Mouse (Mus musculus): ENCODE results near the gene Actr10. TPM values are rescaled to one million over a fixed set of nuclear protein-coding genes. Genes with fewer than 3 reads are reported as not detected.
A peak's percentile ranks its signal among the peaks of the same experiment; 100 is the strongest.

Gene Actr10
- polyA plus RNA-seq, 1 experiment from 2014 or later = 180 TPM

DNA sequence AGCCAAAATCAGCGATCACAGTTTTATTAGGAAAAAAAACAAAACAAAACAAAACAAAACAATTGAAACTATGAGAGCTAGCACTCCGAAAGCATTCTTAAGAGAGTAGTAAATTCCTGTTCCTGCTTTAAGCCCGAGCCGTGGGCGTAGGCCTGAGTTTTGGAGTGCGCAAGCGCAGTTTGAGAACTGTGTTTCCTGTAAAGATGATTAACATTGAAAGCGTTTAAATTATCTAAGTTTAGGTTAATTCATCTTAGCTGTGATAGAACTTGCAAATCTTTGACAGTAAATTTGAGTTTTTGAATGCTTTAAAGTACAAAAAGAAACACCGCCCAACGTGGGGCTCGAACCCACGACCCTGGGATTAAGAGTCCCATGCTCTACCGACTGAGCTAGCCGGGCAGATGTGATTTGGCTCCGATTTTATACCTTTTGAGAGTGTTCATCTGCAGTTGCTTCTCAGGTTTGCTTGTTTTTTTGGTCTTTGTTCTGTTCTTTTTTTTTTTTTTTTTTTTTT lies 31.2 kb downstream of the Actr10 start:
- H3K27me3 ChIP-seq = no peaks in the 10 kb centered on the region
- no peaks in the 10 kb centered on the region for H3K9me3 ChIP-seq
- H3K27ac ChIP-seq (replicated peaks) = peak overlapping the region; percentile 92
- H3K4me1 ChIP-seq (replicated peaks) = peaks cover 7% of the 10 kb centered on the region
- H3K4me3 ChIP-seq = peak overlapping the region; percentile 67
- H3K4me2 ChIP-seq = peak overlapping the region; percentile 68
- peaks cover 10% of the 10 kb centered on the region for H3K36me3 ChIP-seq
- peak overlapping the region; percentile 63 for H3K9ac ChIP-seq
- peak; percentile 64 for ATAC-seq (ENCODE audit: low FRiP score, low read depth)
- WGBS = under 1% methylated on average over 15 of the region's 15 CpGs

DNA sequence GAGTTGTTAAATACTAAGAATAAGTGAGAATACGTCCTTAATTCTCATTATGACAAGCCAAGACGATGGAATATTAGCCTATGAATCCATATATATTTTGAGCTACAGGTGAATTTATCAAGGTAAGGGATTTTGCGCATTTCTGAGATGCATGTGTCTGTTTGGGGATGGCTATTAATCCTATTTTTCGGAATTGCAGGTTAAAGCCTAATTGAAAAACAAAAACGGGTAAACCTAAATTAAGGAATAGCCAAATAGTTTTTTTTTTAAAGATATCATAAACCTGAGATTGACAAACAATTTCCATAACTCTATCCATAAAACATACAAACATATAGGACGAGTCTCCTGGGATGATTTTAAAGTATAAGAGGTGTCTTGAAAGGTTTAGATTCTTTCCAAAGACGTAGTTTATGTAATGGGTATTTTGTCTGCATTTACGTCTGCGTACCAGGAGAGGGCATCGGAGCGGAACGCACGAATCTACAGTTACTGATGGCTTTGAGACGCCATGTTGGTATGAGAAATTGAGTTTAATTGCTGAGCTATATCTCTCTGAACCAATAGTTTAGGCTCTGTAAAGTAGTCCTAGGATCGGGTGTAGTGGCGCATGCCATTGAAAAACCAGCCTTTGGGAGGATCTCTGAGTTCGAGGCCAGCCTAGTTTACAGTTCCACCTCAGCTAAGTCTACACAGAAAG lies 32.0 kb downstream of the Actr10 start:
- no peak for ATAC-seq (ENCODE audit: low FRiP score, low read depth)
- H3K9me3 ChIP-seq = no peaks in the 10 kb centered on the region
- H3K27ac ChIP-seq (replicated peaks) = peak overlapping the region; percentile 71

DNA sequence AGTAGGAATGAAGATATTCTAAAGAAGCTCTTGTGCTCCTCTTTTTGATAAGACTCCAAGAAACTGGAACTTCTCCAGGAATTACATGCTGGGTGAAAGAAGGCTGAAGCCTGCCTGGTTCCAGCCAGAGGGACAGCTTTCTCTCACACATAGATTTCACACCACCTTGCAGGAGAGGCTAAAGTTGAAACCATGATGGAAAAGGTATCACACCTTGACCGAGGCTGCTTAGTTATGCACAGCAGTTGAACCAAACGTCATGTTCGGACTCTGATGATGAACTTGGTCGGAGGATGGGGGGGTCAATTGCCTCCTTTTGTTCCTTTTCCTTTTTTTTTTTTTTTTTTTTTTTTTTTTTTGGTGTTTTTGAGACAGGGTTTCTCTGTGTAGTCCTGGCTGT lies 36.2 kb downstream of the Actr10 start:
- WGBS = 82% methylated on average over 4 of the region's 4 CpGs
- no peak overlapping the region for H3K9ac ChIP-seq
- peak overlapping the region; percentile 83 for H3K4me2 ChIP-seq
- no peaks in the 10 kb centered on the region for H3K9me3 ChIP-seq
- no peak overlapping the region; the same call in 1 of the 2 replicates for H3K27ac ChIP-seq (replicated peaks)
- peaks cover 14% of the 10 kb centered on the region for H3K4me1 ChIP-seq (replicated peaks)
- no peak for ATAC-seq (ENCODE audit: low FRiP score, low read depth)
- peaks cover 5% of the 10 kb centered on the region; the same call in 1 of the 2 replicates for H3K36me3 ChIP-seq
- H3K4me3 ChIP-seq = 0 out of 2 replicates have a peak overlapping the region, but pooled peaks have one; percentile 95
- no peaks in the 10 kb centered on the region for H3K27me3 ChIP-seq

More for the DNA sequence above, 32.0 kb downstream of the Actr10 start:
- Histone ChIP-seq H3K4me3 (peak overlapping the region; percentile 46), H3K4me2 (peak overlapping the region; percentile 63), H3K4me1 (replicated peaks) (peaks cover 7% of the 10 kb centered on the region), H3K36me3 (peaks cover 2% of the 10 kb centered on the region; the same call in 1 of the 2 replicates), H3K9ac (peak overlapping the region; percentile 41; the same call in 1 of the 2 replicates), H3K27me3 (no peaks in the 10 kb centered on the region)
- 3% methylated on average over 17 of the region's 17 CpGs for WGBS

DNA sequence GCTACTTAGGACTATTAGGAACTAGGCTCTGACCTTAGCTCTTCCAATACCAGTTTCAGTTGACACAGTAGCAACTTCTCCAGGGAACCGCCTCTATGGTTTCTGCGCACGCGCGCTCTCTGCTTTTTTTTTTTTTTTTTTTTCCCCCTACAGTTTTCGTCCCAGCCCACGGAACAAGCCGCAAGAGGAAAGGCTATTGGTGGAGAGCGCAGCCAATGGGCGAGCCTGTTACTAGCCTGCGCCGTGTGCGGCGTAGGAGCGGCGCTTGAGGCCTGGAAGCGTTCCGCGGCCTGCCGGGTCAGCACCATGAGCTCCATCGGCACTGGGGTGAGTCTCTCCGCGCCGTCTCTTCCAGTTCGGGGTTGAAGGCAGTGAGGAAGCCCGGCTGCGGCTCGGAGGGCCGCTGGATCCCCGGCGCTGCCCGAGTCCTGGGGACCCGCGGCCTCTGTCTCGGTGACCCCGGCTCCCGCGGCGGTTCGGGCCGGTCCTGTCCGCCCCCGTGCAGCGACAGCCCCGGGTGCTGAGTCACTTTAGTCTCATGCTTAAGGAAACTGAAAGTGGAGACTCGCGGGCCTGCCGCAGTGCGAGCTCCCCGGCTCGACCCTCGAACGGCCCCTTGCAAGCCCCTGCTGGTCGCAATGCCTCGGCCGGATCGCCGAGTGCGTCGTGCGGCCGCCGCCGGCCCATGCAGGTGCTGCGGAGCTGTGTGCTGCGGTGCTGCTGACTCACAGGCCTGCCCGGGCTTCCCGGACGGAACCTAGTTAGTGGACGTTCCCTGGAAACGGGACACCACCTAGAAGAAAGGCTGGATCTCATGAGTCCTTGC lies 37.0 kb downstream of the Actr10 start, which contains the start of gene Psma3:
TSS of gene Psma3 (plus strand) at position 181 of the 826 bp plus-strand sequence.
- Histone ChIP-seq H3K36me3 (peaks cover 10% of the 10 kb centered on the region; the same call in 1 of the 2 replicates), H3K27me3 (no peaks in the 10 kb centered on the region), H3K27ac (replicated peaks) (peak within 1 kb of the TSS; percentile 97), H3K4me1 (replicated peaks) (peaks cover 14% of the 10 kb centered on the region), H3K4me2 (peak within 1 kb of the TSS; percentile 83), H3K9me3 (no peaks in the 10 kb centered on the region), H3K9ac (peak within 1 kb of the TSS; percentile 98), H3K4me3 (peak within 1 kb of the TSS; percentile 95)
- ATAC-seq (ENCODE audit: low FRiP score, low read depth) = peak; percentile 99
- under 1% methylated on average over 70 of the region's 71 CpGs for WGBS

GRCm38 (mm10) chr12:70975406-70975805 lies 37.7 kb downstream of the Actr10 start:
- Histone ChIP-seq H3K4me3 (peak overlapping the region; percentile 95), H3K4me1 (replicated peaks) (peaks cover 14% of the 10 kb centered on the region), H3K27me3 (no peaks in the 10 kb centered on the region), H3K36me3 (peaks cover 15% of the 10 kb centered on the region), H3K9me3 (no peaks in the 10 kb centered on the region), H3K27ac (replicated peaks) (peak overlapping the region; percentile 97), H3K4me2 (peak overlapping the region; percentile 83), H3K9ac (peak overlapping the region; percentile 98)
- WGBS = 25% methylated on average over 10 of the region's 10 CpGs
- ATAC-seq (ENCODE audit: low FRiP score, low read depth) = no peak

DNA sequence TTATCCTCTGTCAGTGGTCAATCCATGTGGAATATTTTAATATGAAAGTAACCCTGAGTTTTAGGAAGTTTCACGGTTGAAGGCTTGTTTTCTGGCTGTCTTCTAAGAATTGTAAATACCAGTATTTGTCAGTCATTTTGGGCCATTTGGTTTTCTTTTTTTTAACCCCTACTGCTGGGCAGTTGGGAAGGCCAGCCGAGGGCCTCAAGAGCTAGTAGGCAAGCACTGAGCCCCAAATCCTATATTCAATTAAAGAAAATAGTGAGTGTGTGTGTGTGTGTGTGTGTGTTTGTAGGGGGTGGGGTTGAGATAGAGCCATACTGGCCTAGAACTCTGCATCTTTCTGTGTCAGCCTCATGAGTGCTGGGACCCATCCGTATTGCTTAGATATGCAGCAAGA lies 38.2 kb downstream of the Actr10 start:
- peak overlapping the region; percentile 98; the same call in 1 of the 2 replicates for H3K9ac ChIP-seq
- H3K36me3 ChIP-seq = peaks cover 20% of the 10 kb centered on the region
- peak overlapping the region; percentile 95 for H3K4me3 ChIP-seq
- H3K27ac ChIP-seq (replicated peaks) = no peak overlapping the region
- ATAC-seq (ENCODE audit: low FRiP score, low read depth) = no peak
- H3K27me3 ChIP-seq = no peaks in the 10 kb centered on the region
- no peaks in the 10 kb centered on the region for H3K9me3 ChIP-seq
- H3K4me2 ChIP-seq = peak overlapping the region; percentile 83
- WGBS = 71% methylated on average over 3 of the region's 3 CpGs
- peaks cover 14% of the 10 kb centered on the region for H3K4me1 ChIP-seq (replicated peaks)

DNA sequence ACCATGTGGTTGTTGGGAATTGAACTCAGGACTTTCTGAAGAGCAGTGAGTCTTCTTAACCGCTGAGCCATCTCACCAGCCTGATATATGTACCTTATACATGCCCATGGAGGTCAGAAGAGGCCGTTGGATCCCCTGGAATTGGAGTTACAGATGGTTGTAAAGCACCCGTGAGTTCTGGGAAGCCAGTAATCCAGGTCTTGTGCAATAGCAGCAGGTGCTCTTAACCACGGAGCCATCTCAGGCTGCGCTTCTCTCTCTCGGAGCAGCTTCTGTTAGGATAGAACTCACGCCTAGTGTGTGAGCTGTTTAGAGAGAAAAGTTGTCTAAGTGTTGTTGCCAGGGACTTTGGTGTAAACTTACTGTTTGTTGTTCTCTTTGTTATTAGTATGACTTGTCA lies 40.7 kb downstream of the Actr10 start:
- H3K27me3 ChIP-seq = no peaks in the 10 kb centered on the region
- 94% methylated on average over 7 of the region's 7 CpGs for WGBS
- no peak overlapping the region for H3K4me3 ChIP-seq
- no peak overlapping the region for H3K4me2 ChIP-seq
- H3K27ac ChIP-seq (replicated peaks) = no peak overlapping the region
- no peaks in the 10 kb centered on the region for H3K9me3 ChIP-seq
- H3K4me1 ChIP-seq (replicated peaks) = peaks cover 14% of the 10 kb centered on the region
- no peak for ATAC-seq (ENCODE audit: low FRiP score, low read depth)
- H3K36me3 ChIP-seq = peaks cover 26% of the 10 kb centered on the region
- H3K9ac ChIP-seq = no peak overlapping the region

- peaks cover 76% of the 10 kb centered on the region for H3K36me3 ChIP-seq
- H3K4me3 ChIP-seq = no peak overlapping the region
- H3K27ac ChIP-seq (replicated peaks) = no peak overlapping the region
- no peaks in the 10 kb centered on the region for H3K4me1 ChIP-seq (replicated peaks)
- H3K27me3 ChIP-seq = no peaks in the 10 kb centered on the region
- no peak overlapping the region for H3K9ac ChIP-seq
- 95% methylated on average over 7 of the region's 7 CpGs for WGBS
- H3K4me2 ChIP-seq = no peak overlapping the region
- ATAC-seq (ENCODE audit: low FRiP score, low read depth) = no peak
- no peaks in the 10 kb centered on the region for H3K9me3 ChIP-seq
Observed at GRCm38 (mm10) chr12:70984855-70985550, 47.3 kb downstream of the Actr10 start.

DNA sequence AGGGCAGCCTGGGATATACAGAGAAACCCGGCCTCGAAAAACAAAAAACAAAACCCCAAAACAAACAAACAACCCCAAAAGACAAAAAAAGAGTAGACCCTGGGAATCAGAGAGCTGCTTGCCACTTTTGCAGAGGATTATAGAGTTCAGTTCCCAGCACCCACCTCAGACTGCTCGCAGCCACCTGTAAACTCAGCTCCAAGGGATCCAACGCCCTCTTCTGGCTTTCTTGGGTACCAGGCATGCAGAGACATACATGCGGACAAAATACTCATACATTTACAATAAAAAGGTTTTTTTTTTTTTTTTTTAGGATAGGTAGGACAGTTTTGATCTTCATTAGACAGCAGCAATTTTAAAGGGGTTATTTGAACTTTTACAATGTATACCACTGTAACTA lies 59.6 kb downstream of the Actr10 start:
- H3K9me3 ChIP-seq = no peaks in the 10 kb centered on the region
- H3K4me1 ChIP-seq (replicated peaks) = 0 out of 2 replicates have a peak, but pooled peaks cover 5% of the 10 kb centered on the region
- no peaks in the 10 kb centered on the region for H3K27me3 ChIP-seq
- H3K27ac ChIP-seq (replicated peaks) = no peak overlapping the region
- no peak overlapping the region for H3K4me2 ChIP-seq
- no peak overlapping the region for H3K4me3 ChIP-seq
- ATAC-seq (ENCODE audit: low FRiP score, low read depth) = no peak
- H3K36me3 ChIP-seq = peaks cover 43% of the 10 kb centered on the region
- no peak overlapping the region for H3K9ac ChIP-seq
- WGBS = 92% methylated on average over 5 of the region's 5 CpGs

DNA sequence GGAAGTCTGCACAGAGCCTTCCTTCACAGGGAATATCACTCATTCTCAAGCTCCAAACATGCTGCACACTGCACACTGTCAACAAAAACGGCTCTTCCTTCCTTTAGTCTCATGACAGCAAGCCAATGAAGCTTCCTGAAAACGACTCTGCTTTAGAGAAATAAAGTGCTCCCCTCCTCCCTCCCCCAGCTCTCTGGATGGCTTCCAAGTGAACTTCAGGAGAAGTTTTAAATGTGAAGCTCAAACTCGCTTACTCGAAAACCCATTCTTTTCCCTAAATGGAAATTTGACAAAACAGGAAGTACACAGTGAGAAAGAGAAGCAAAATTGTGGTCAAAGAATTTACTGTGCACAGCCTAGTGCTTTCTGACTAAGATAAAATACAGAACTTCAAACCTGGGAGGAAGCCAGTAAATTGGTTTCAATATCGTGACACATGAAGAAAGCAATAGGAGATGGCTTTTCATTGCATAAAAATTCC lies 61.8 kb downstream of the Actr10 start:
- no peak for ATAC-seq (ENCODE audit: low FRiP score, low read depth)
- peaks cover 41% of the 10 kb centered on the region for H3K36me3 ChIP-seq
- no peak overlapping the region for H3K4me2 ChIP-seq
- H3K9ac ChIP-seq = no peak overlapping the region
- 47% methylated on average over 5 of the region's 5 CpGs for WGBS
- no peaks in the 10 kb centered on the region for H3K9me3 ChIP-seq
- H3K27me3 ChIP-seq = no peaks in the 10 kb centered on the region
- H3K4me1 ChIP-seq (replicated peaks) = 0 out of 2 replicates have a peak, but pooled peaks cover 5% of the 10 kb centered on the region
- no peak overlapping the region; the same call in 1 of the 2 replicates for H3K27ac ChIP-seq (replicated peaks)
- H3K4me3 ChIP-seq = no peak overlapping the region

DNA sequence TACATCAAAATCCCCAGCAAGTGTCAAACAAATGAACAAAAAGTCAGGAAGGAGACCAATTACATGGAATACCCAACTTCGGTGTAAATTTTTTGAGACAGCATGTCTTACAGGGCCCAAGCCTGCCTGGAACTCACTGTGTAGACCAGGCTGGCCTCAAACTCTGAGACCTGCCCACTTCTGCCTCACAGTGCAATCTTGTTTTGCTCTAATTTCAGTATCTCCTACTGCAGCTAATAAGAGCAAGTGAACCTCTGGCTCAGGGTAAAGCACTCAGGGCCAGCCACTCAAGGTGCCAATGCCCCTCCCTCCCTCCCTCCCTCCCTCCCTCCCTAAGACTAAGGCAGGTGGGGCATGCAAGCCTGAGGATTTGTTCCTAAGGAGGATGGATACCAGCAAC lies 62.7 kb downstream of the Actr10 start:
- Histone ChIP-seq H3K4me1 (replicated peaks) (0 out of 2 replicates have a peak, but pooled peaks cover 5% of the 10 kb centered on the region), H3K9ac (no peak overlapping the region), H3K27ac (replicated peaks) (no peak overlapping the region), H3K9me3 (no peaks in the 10 kb centered on the region), H3K36me3 (peaks cover 43% of the 10 kb centered on the region), H3K27me3 (no peaks in the 10 kb centered on the region), H3K4me2 (no peak overlapping the region), H3K4me3 (no peak overlapping the region)
- ATAC-seq (ENCODE audit: low FRiP score, low read depth) = no peak
- WGBS = 81% methylated on average over 1 of the region's 1 CpGs

Measured in hindbrain, embryonic 15.5 days (tissue).